Mouse (Mus musculus) forebrain, embryonic 11.5 days (tissue): ENCODE measurements around the gene Cwc27. TPM values are rescaled to one million over a fixed set of nuclear protein-coding genes. Genes with fewer than 3 reads are reported as not detected.

ENCODE experiments used
- ATAC-seq: fragments of 200-750 bp; cut with Nextera tagmentation; replicated peaks from 2 replicates; pipeline ENCODE4 v1.8.0; 2017; ENCODE audit warnings: moderate TSS enrichment; ENCODE audit not compliant: low FRiP score
- DNase-seq: peaks from one replicate; pipeline ENCODE4 v3.0.0-alpha.2; 2017; ENCODE audit warnings: low spot score
- H3K27ac ChIP-seq: fragments of 300-500 bp; sonication (generic); 2 replicates; pipeline ENCODE4 v1.5.1; 2014; ENCODE audit warnings: low read depth, low read length
- H3K27me3 ChIP-seq: fragments of 300-500 bp; sonication (generic); 2 replicates; pipeline ENCODE4 v1.6.1; 2014; ENCODE audit warnings: mild to moderate bottlenecking, low read length, mixed read lengths; ENCODE audit not compliant: control insufficient read depth, insufficient read depth
- H3K36me3 ChIP-seq: fragments of 300-500 bp; sonication (generic); 2 replicates; pipeline ENCODE4 v1.6.1; 2014; ENCODE audit warnings: mild to moderate bottlenecking, low read length, moderate library complexity, mixed read lengths; ENCODE audit not compliant: control insufficient read depth, insufficient read depth
- H3K4me1 ChIP-seq: fragments of 300-500 bp; sonication (generic); replicated peaks from 2 replicates; pipeline ENCODE4 v1.6.1; 2014; ENCODE audit warnings: low read length, mixed read lengths; ENCODE audit not compliant: control insufficient read depth, insufficient read depth
- H3K4me2 ChIP-seq: fragments of 300-500 bp; sonication (generic); 2 replicates; pipeline ENCODE4 v1.6.1; 2014; ENCODE audit warnings: low read depth, mild to moderate bottlenecking, low read length, moderate library complexity, mixed read lengths; ENCODE audit not compliant: severe bottlenecking
- H3K4me3 ChIP-seq: fragments of 300-500 bp; sonication (generic); 2 replicates; pipeline ENCODE4 v1.5.1; 2014; ENCODE audit warnings: low read depth, low read length
- H3K9ac ChIP-seq: fragments of 300-500 bp; sonication (generic); 2 replicates; pipeline ENCODE4 v1.6.1; 2014; ENCODE audit warnings: low read length
- H3K9me3 ChIP-seq: fragments of 300-500 bp; sonication (generic); 2 replicates; pipeline ENCODE4 v1.6.1; 2016; ENCODE audit warnings: low read length, mixed read lengths; ENCODE audit not compliant: control insufficient read depth
- WGBS: fragments of 180-500 bp; shearing (Covaris S2); extraction: QIAGEN DNeasy Blood & Tissue Kit; methylation state at CpG from one replicate; pipeline ENCODE4 v1.1.7; 2014; 5-methylcytosine and 5-hydroxymethylcytosine counted together
- polyA plus RNA-seq: library from polyadenylated mRNA; unstranded; fragments of >200 nt; fragmentation: Nextera tagmentation; extraction: Ambion mirVana; gene quantifications from 2 replicates; pipeline ENCODE4 v1.2.1, GENCODE M21; 2014

The Cwc27 gene
- polyA plus RNA-seq, 1 experiment from 2014 or later: 40.2 TPM

GRCm38 (mm10) chr13:104794421-104794820, 22.5 kb downstream of the Cwc27 start:
- H3K4me1 ChIP-seq: no peaks in the 10 kb centered on the region
- no peak overlapping the region for H3K4me3 ChIP-seq
- no peaks in the 10 kb centered on the region for H3K9me3 ChIP-seq
- H3K27me3 ChIP-seq: no peaks in the 10 kb centered on the region
- ATAC-seq: no peak
- no peak overlapping the region for H3K9ac ChIP-seq
- 91% methylated on average over 3 of the region's 3 CpGs for WGBS
- H3K27ac ChIP-seq: no peak overlapping the region
- H3K36me3 ChIP-seq: no peaks in the 10 kb centered on the region
- DNase-seq: no peak
- no peak overlapping the region for H3K4me2 ChIP-seq

GRCm38 (mm10) chr13:104792184-104792583, 24.8 kb downstream of the Cwc27 start, which contains the start of gene Srek1ip1:
TSS of gene Srek1ip1 (plus strand) at chr13:104792484.
- Histone ChIP-seq H3K4me2 (no peak within 1 kb of the TSS), H3K4me3 (no peak within 1 kb of the TSS), H3K27me3 (no peaks in the 10 kb centered on the region), H3K4me1 (no peaks in the 10 kb centered on the region), H3K36me3 (no peaks in the 10 kb centered on the region), H3K27ac (no peak within 1 kb of the TSS), H3K9ac (no peak within 1 kb of the TSS), H3K9me3 (no peaks in the 10 kb centered on the region)
- ATAC-seq (no peak), DNase-seq (no peak)
- 92% methylated on average over 11 of the region's 11 CpGs for WGBS

- ATAC-seq: peak; percentile 58; the same call in 1 of the 2 replicates
- H3K9me3 ChIP-seq: no peaks in the 10 kb centered on the region
- WGBS: 27% methylated on average over 2 of the region's 2 CpGs
These were observed 27.3 kb downstream of the Cwc27 start for GRCm38 (mm10) chr13:104789663-104790062.

GRCm38 (mm10) chr13:104787260-104787659, 29.7 kb downstream of the Cwc27 start:
- no peak for ATAC-seq
- no peak overlapping the region for H3K4me3 ChIP-seq

More at GRCm38 (mm10) chr13:104789663-104790062, 27.3 kb downstream of the Cwc27 start:
- no peaks in the 10 kb centered on the region for H3K36me3 ChIP-seq
- no peaks in the 10 kb centered on the region for H3K27me3 ChIP-seq
- no peak overlapping the region for H3K4me3 ChIP-seq
- DNase-seq: no peak
- H3K4me1 ChIP-seq: no peaks in the 10 kb centered on the region
- H3K27ac ChIP-seq: no peak overlapping the region
- H3K4me2 ChIP-seq: no peak overlapping the region
- H3K9ac ChIP-seq: no peak overlapping the region

DNA sequence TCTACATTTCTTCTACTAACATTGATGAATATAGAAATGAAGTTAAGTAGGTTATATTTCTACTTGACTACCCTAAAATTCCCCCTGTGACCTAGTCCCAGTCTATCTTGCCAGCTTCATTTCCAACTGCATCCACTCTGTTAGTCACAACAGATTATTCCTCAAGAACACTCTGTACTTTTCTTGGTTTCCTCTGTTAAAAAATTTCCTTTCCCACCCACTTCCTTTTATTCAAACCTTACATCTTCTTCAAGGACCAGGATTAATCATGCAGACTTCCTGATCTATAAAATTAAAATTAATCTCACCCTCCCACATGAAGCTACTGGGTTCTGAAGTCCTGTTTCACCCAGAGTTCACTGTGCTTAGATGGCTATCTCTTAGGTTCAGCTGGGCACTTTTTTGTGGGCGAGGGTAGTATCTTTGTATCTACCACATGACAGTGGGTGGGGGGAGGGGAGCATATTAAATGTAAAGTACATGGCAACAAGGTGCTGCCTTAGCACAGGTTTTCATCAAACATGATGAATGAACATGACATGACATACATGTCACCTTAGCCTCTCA, 37.8 kb downstream of the Cwc27 start:
- H3K27me3 ChIP-seq: no peaks in the 10 kb centered on the region
- H3K9me3 ChIP-seq: peaks cover 4% of the 10 kb centered on the region; the same call in 1 of the 2 replicates
- no peak overlapping the region for H3K27ac ChIP-seq
- no peak overlapping the region for H3K4me3 ChIP-seq
- ATAC-seq (no peak), DNase-seq (no peak)
- no peaks in the 10 kb centered on the region for H3K36me3 ChIP-seq
- H3K9ac ChIP-seq: no peak overlapping the region
- WGBS: 78% methylated on average over 1 of the region's 1 CpGs
- no peak overlapping the region for H3K4me2 ChIP-seq
- H3K4me1 ChIP-seq: no peaks in the 10 kb centered on the region

More at GRCm38 (mm10) chr13:104787260-104787659, 29.7 kb downstream of the Cwc27 start:
- no peak overlapping the region for H3K9ac ChIP-seq
- H3K4me1 ChIP-seq: no peaks in the 10 kb centered on the region
- H3K27me3 ChIP-seq: no peaks in the 10 kb centered on the region
- 95% methylated on average over 4 of the region's 4 CpGs for WGBS
- H3K4me2 ChIP-seq: no peak overlapping the region
- DNase-seq: no peak
- H3K27ac ChIP-seq: no peak overlapping the region
- peaks cover 3% of the 10 kb centered on the region; the same call in 1 of the 2 replicates for H3K9me3 ChIP-seq
- H3K36me3 ChIP-seq: no peaks in the 10 kb centered on the region

- ATAC-seq: no peak
- WGBS: 89% methylated on average over 3 of the region's 3 CpGs
- Histone ChIP-seq H3K36me3 (no peaks in the 10 kb centered on the region), H3K9ac (no peak overlapping the region), H3K27me3 (no peaks in the 10 kb centered on the region), H3K27ac (no peak overlapping the region), H3K4me3 (no peak overlapping the region), H3K4me2 (no peak overlapping the region), H3K4me1 (no peaks in the 10 kb centered on the region), H3K9me3 (no peaks in the 10 kb centered on the region)
- DNase-seq: no peak
These were observed 53.7 kb downstream of the Cwc27 start for GRCm38 (mm10) chr13:104763193-104763592.

DNA sequence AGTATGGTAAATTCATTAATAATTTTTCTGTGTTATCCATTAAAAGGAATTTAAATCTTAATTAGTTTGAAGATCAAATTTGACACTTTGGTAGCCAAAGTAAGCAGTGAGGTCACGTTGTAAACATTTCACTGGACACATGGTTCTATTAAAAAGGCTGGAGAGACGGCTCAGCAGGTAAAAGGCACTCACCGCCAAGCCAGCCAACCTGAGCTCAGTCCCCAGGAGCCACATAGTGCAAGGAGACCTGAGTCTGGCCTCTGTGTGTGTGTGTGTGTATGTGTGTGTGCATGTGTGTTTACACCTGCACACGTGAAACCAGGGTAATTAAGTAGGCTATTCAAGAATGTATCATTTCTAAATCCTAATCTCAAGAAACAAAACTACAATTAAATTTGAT, 54.5 kb downstream of the Cwc27 start:
- Histone ChIP-seq H3K4me1 (no peaks in the 10 kb centered on the region), H3K27ac (no peak overlapping the region), H3K4me3 (no peak overlapping the region), H3K9ac (no peak overlapping the region), H3K36me3 (no peaks in the 10 kb centered on the region), H3K9me3 (no peaks in the 10 kb centered on the region), H3K4me2 (no peak overlapping the region), H3K27me3 (no peaks in the 10 kb centered on the region)
- ATAC-seq (no peak), DNase-seq (no peak)
- WGBS: 94% methylated on average over 4 of the region's 4 CpGs

GRCm38 (mm10) chr13:104759381-104759780, 57.6 kb downstream of the Cwc27 start:
- WGBS: 100% methylated on average over 1 of the region's 1 CpGs
- Histone ChIP-seq H3K9me3 (no peaks in the 10 kb centered on the region), H3K9ac (no peak overlapping the region), H3K27me3 (no peaks in the 10 kb centered on the region), H3K4me2 (no peak overlapping the region), H3K27ac (no peak overlapping the region), H3K4me1 (no peaks in the 10 kb centered on the region), H3K4me3 (no peak overlapping the region), H3K36me3 (no peaks in the 10 kb centered on the region)
- DNase-seq (no peak), ATAC-seq (no peak)

DNA sequence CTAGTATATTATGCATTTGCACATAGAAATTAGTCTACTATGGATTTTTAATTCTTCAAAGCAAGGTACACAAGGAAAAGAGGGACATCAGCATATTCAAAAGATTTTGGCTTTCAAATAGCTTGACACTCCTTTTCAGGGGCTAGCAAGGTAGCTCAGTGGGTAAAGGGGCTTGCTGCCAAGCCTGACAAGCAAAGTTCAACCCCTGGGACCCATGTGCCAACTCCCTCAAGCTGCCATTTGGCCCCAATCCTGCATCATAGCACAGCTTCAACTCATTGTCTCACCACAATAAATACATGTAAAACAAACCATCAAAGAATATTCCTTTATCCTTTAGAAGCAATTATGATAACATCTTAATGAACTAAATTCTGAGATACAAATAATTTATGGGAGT, 69.9 kb downstream of the Cwc27 start:
- H3K27me3 ChIP-seq: no peaks in the 10 kb centered on the region
- no peaks in the 10 kb centered on the region for H3K4me1 ChIP-seq
- H3K9me3 ChIP-seq: no peaks in the 10 kb centered on the region
- H3K36me3 ChIP-seq: no peaks in the 10 kb centered on the region; the same call in 1 of the 2 replicates
- no peak overlapping the region for H3K9ac ChIP-seq
- DNase-seq (no peak), ATAC-seq (no peak)
- no peak overlapping the region for H3K27ac ChIP-seq
- H3K4me3 ChIP-seq: no peak overlapping the region
- no peak overlapping the region for H3K4me2 ChIP-seq
